Mouse (Mus musculus) myocyte (in vitro differentiated cells): ENCODE results near the gene Plxnc1.

Experiments
- CEBPB ChIP-seq: IDR thresholded peaks from 2 replicates; pipeline ENCODE4 v1.6.1; 2011; ENCODE audit warnings: mild to moderate bottlenecking, moderate library complexity; ENCODE audit not compliant: poor library complexity, insufficient read depth, severe bottlenecking
- E2F4 ChIP-seq: IDR thresholded peaks from one replicate; pipeline ENCODE4 v1.6.1; 2011; ENCODE audit warnings: mild to moderate bottlenecking, control low read depth, moderate library complexity; ENCODE audit not compliant: insufficient read depth
- MAX ChIP-seq: IDR thresholded peaks from one replicate; pipeline ENCODE4 v1.6.1; 2011; ENCODE audit warnings: low read depth, mild to moderate bottlenecking, control low read depth
- MYOD1 ChIP-seq, 3 experiments: IDR thresholded peaks; one replicate each; pipeline ENCODE4 v1.6.1; 2011; ENCODE audit warnings: control low read depth in 2 of 3, low read depth in 2 of 3, mild to moderate bottlenecking in 2 of 3, moderate library complexity in 1 of 3; ENCODE audit not compliant: insufficient read length in 2 of 3, control insufficient read depth in 1 of 3
- MYOG ChIP-seq, 3 experiments: IDR thresholded peaks; one replicate each; pipeline ENCODE4 v1.6.1; 2011; ENCODE audit warnings: control low read depth in 2 of 3, low read depth in 2 of 3, mild to moderate bottlenecking in 2 of 3; ENCODE audit not compliant: insufficient read length in 2 of 3, control insufficient read depth in 1 of 3, insufficient read depth in 1 of 3
- POLR2A ChIP-seq: IDR thresholded peaks from one replicate; pipeline ENCODE4 v1.6.1; 2011; ENCODE audit warnings: low read depth, mild to moderate bottlenecking, control low read depth, moderate library complexity; ENCODE audit not compliant: insufficient read length
- POLR2AphosphoS2 ChIP-seq: IDR thresholded peaks from one replicate; pipeline ENCODE4 v1.6.1; 2011; ENCODE audit warnings: low read depth, control low read depth; ENCODE audit not compliant: insufficient read length
- REST ChIP-seq: IDR thresholded peaks from one replicate; pipeline ENCODE4 v1.6.1; 2011; ENCODE audit warnings: mild to moderate bottlenecking, control low read depth, moderate library complexity; ENCODE audit not compliant: insufficient read depth, insufficient read length
- TCF12 ChIP-seq: IDR thresholded peaks from one replicate; pipeline ENCODE4 v1.6.1; 2011; ENCODE audit warnings: mild to moderate bottlenecking, control low read depth; ENCODE audit not compliant: poor library complexity, insufficient read depth, severe bottlenecking
- TCF3 ChIP-seq: IDR thresholded peaks from one replicate; pipeline ENCODE4 v1.6.1; 2011; ENCODE audit warnings: low read depth, control low read depth; ENCODE audit not compliant: insufficient read length
- USF1 ChIP-seq: IDR thresholded peaks from one replicate; pipeline ENCODE4 v1.6.1; 2011; ENCODE audit warnings: low read depth, mild to moderate bottlenecking, control low read depth, moderate library complexity

- TF ChIP-seq TCF3 (no peak), E2F4 (no peak), CEBPB (no peak), POLR2A (no peak), TCF12 (no peak), MAX (no peak), POLR2AphosphoS2 (no peak), MYOG (IDR thresholded peaks at IDR 0.05; ENCODE audit: control insufficient read depth in 1 of 3, insufficient read depth in 1 of 3, insufficient read length in 2 of 3, low read depth in 2 of 3) (no peak), USF1 (no peak), MYOD1 (IDR thresholded peaks at IDR 0.05; ENCODE audit: control insufficient read depth in 1 of 3, insufficient read length in 2 of 3, low read depth in 2 of 3) (no peak), REST (no peak)
These were observed 173.1 kb downstream of the Plxnc1 start for GRCm38 (mm10) chr10:94771496-94771895.
